Mouse (Mus musculus) B cell, adult (primary cell): ENCODE results near the gene Gtf2a2. TPM values are rescaled to one million over a fixed set of nuclear protein-coding genes. Genes with fewer than 3 reads are reported as not detected.

Experiments used
- total RNA-seq: library from RNA; stranded (reverse); gene quantifications from 4 replicates; pipeline ENCODE4 v1.2.4, GENCODE M21; 2023; ENCODE audit not compliant: inconsistent age

Gene Gtf2a2
- 116 to 136 TPM (median 129 TPM) in 4 replicates for total RNA-seq

GRCm38 (mm10) chr9:70012408-70012901 lies at the start of gene Gtf2a2:
TSS of gene Gtf2a2 (plus strand) at chr9:70012550.

GRCm38 (mm10) chr9:69989303-69990121 lies 22.8 kb upstream of the Gtf2a2 start, which contains the start of gene Bnip2:
TSS of gene Bnip2 (plus strand) at chr9:69989466.

GRCm38 (mm10) chr9:70037988-70038387 lies 25.6 kb downstream of the Gtf2a2 start, which contains the start of gene Gcnt3:
TSS of gene Gcnt3 (minus strand) at chr9:70038088.

Other genes starting within 250 kb of the Gtf2a2 start
- 61.7 to 79.0 TPM (median 71.8 TPM) in 4 replicates for gene Bnip2, start 23.1 kb upstream of the Gtf2a2 start, total RNA-seq
- 0.10 TPM in 1 of 4 replicates, not detected in the others for gene Gcnt3, start 25.5 kb downstream of the Gtf2a2 start, total RNA-seq
- gene Fam81a, start 130.0 kb downstream of the Gtf2a2 start, total RNA-seq: 0.12 to 0.16 TPM in 2 of 4 replicates, not detected in the others
- gene Myo1e, start 194.8 kb downstream of the Gtf2a2 start, total RNA-seq: 209 to 241 TPM (median 213 TPM) in 4 replicates